Mouse (Mus musculus) MEL-GATA-1-ER (cell line): ENCODE results near the gene Fmnl2.

Experiments used
- DNase-seq: peaks from one replicate; pipeline ENCODE4 v3.0.0-alpha.2; 2012; ENCODE audit warnings: low read depth; ENCODE audit errors: extremely low read depth

Fmnl2 gene

GRCm38 (mm10) chr2:52862760-52863124 is 5.1 kb downstream of the Fmnl2 start:
- DNase-seq = no peak

- DNase-seq = no peak
These were observed 7.0 kb downstream of the Fmnl2 start for GRCm38 (mm10) chr2:52864635-52865034.

GRCm38 (mm10) chr2:52866151-52866550 is 8.5 kb downstream of the Fmnl2 start:
- no peak for DNase-seq

GRCm38 (mm10) chr2:52867781-52868180 is 10.1 kb downstream of the Fmnl2 start:
- no peak for DNase-seq

GRCm38 (mm10) chr2:52868181-52868580 is 10.5 kb downstream of the Fmnl2 start:
- DNase-seq = no peak

- DNase-seq = no peak
These were observed 15.0 kb downstream of the Fmnl2 start for GRCm38 (mm10) chr2:52872636-52873035.

GRCm38 (mm10) chr2:52873276-52874063 is 15.8 kb downstream of the Fmnl2 start:
- no peak for DNase-seq

- no peak for DNase-seq
These were observed 17.1 kb downstream of the Fmnl2 start for GRCm38 (mm10) chr2:52874721-52875120.

- no peak for DNase-seq
These were observed 18.1 kb downstream of the Fmnl2 start for GRCm38 (mm10) chr2:52875801-52876200.

- no peak for DNase-seq
These were observed 25.7 kb downstream of the Fmnl2 start for GRCm38 (mm10) chr2:52883401-52883800.

GRCm38 (mm10) chr2:52884082-52884481 is 26.4 kb downstream of the Fmnl2 start:
- no peak for DNase-seq

GRCm38 (mm10) chr2:52885071-52885470 is 27.4 kb downstream of the Fmnl2 start:
- no peak for DNase-seq

- no peak for DNase-seq
These were observed 29.6 kb downstream of the Fmnl2 start for GRCm38 (mm10) chr2:52887281-52887680.

- no peak for DNase-seq
These were observed 33.5 kb downstream of the Fmnl2 start for GRCm38 (mm10) chr2:52891115-52891514.

GRCm38 (mm10) chr2:52891744-52892143 is 34.1 kb downstream of the Fmnl2 start:
- no peak for DNase-seq

- no peak for DNase-seq
These were observed 37.4 kb downstream of the Fmnl2 start for GRCm38 (mm10) chr2:52894983-52895621.

GRCm38 (mm10) chr2:52896995-52897394 is 39.3 kb downstream of the Fmnl2 start:
- DNase-seq = no peak

GRCm38 (mm10) chr2:52900780-52901179 is 43.1 kb downstream of the Fmnl2 start:
- no peak for DNase-seq

- no peak for DNase-seq
These were observed 43.8 kb downstream of the Fmnl2 start for GRCm38 (mm10) chr2:52901300-52902013.

- DNase-seq = no peak
These were observed 44.8 kb downstream of the Fmnl2 start for GRCm38 (mm10) chr2:52902456-52902855.

- no peak for DNase-seq
These were observed 45.7 kb downstream of the Fmnl2 start for GRCm38 (mm10) chr2:52903228-52903963.

- DNase-seq = no peak
These were observed 46.9 kb downstream of the Fmnl2 start for GRCm38 (mm10) chr2:52904526-52904925.
